Mouse (Mus musculus) left cerebral cortex, postnatal 4 days (tissue): ENCODE measurements around the gene Tas2r117. TPM values are rescaled to one million over a fixed set of nuclear protein-coding genes. Genes with fewer than 3 reads are reported as not detected.

Source experiments
- DNase-seq: peaks from one replicate; pipeline ENCODE4 v3.0.0-alpha.2; 2022
- intact Hi-C: fragments of 180-260 bp; cut with DNase I; formaldehyde crosslinking; loops from one replicate; pipeline ENCODE4 v1.15.1; 2025
- total RNA-seq, 2 experiments: library from RNA; stranded (reverse); gene quantifications; 2 replicates each; pipeline ENCODE4 v1.2.3; 2021

Tas2r117 gene
- total RNA-seq, result not detected

DNA sequence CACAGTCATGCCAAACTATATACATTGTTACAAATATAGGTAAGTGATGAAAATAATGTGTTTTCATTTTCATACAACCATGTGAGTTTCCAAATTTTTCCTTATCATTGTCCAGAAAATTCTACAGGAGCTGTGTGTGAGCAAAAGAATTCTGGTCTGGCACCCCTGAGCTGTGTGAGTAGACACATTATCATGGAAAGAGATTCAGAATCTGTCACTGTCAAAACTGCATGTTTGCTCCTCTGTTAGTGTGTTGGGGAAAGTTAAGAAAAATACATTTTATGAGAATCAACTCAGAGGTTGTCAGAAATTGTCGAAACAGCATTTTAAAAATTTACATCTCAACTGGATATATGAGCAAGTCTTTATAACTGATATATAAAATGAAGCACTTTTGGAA is at the start of gene Tas2r117:
TSS of gene Tas2r117 (plus strand) at position 301 of the 400 bp plus-strand sequence.
- intact Hi-C loops, result no loop called here
- no peak for DNase-seq

DNA sequence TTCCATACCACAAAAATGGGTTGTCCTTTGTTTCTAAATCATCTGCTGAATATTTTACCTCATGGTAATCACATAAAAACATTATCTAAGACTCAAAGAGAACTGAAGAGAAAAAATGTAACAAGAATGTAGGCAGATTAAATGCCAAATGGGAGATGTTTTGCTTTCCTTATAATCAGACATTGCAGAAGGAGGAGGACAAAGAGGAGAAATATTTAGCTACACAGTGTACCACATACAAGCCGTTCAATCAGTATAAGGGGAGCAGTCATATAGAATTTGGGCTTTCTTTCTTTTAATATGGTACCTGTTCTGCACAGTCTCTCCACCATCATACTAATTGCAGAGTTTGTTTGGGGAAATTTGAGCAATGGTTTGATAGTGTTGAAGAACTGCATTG is 48.2 kb upstream of the Tas2r117 start, which contains the start of gene Tas2r124:
TSS of gene Tas2r124 (plus strand) at position 301 of the 400 bp plus-strand sequence.
- DNase-seq, result no peak
- intact Hi-C loops, result no loop called here

DNA sequence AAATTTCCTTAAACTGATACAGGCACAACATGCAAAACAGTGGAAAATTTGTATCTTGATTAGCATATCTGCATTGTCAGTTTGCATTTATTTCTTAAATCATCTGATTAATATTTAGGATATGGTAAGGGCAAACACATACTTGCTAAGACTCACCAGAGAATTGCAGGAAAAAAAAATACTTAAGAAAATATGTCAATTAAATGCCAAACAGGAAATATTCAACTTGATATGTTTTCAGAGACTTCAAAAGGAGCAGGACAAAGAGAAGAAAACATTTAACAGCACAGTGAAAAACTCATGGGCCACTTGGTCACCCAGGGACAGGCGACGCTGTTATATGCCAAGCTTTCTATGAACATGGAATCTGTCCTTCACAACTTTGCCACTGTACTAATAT is 40.8 kb upstream of the Tas2r117 start, which contains the start of gene Tas2r102:
TSS of gene Tas2r102 (plus strand) at position 301 of the 400 bp plus-strand sequence.
- DNase-seq, result no peak
- intact Hi-C loops, result no loop called here

DNA sequence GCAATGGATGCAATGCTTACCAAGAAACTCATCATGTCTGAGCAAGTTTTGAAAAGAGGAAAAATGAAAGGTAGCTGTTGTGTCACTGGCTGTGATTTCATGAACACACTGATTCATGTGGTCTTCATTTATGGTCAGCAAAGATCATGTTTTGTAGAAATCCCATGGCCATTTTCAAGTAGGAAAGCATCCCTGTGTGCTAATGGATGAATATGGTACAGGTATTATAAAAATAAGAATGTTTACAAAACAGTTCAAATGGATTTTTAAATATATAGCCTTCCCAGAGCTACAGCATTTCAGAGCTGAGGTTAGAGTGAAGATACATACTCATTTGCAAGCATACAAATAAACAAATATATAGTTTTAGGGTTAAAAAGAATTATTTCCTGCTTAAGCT is 24.6 kb upstream of the Tas2r117 start, which contains the start of gene Tas2r136:
TSS of gene Tas2r136 (minus strand) at position 101 of the 400 bp plus-strand sequence.
- intact Hi-C loops, result no loop called here

DNA sequence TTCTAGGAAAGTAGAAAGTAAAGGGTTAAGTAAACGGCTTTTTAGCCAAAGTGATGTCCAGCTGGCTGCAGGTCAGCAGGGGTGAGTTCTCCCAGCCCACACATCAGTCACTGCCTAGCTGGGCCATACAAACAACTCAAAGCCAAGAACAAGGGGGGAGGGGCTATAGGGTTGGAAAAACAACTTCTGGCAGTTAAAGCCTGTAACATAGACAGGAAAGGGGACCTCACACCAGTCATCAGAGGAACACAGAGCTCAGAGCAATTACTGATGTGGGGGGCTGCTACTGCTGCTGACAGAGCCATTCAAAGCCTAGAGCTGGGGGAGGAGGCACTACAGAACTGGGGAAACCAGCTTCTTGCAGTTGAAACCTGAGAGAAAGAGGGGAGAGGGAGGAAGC is 7.2 kb upstream of the Tas2r117 start:
- intact Hi-C loops, result no loop called here
- DNase-seq, result no peak

More for the DNA sequence above, 24.6 kb upstream of the Tas2r117 start, which contains the start of gene Tas2r136:
- no peak for DNase-seq

DNA sequence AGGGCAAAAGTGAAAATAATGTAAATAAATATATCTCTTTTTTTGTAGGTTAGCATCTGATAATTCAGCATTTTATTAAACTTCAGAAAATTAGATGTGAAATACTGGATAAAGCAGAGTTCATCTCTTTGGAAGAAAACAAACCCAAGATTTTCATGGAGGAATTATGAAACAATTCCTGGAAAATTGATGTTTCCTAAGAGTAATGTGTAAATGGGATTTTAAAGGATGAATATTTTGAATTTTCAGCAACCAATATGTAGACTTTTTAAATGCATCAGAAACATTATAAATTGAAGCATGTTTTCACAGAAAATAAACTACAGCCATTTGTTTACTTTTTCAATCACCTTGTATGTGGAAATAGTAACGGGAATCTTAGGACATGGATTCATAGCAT is 44.2 kb downstream of the Tas2r117 start, which contains the start of gene Tas2r123:
TSS of gene Tas2r123 (plus strand) at position 301 of the 400 bp plus-strand sequence.
- DNase-seq, result no peak
- intact Hi-C loops, result no loop called here

Other genes starting within 250 kb of the Tas2r117 start
- not detected for gene Prh1, start 233.0 kb upstream of the Tas2r117 start, total RNA-seq
- not detected for gene Prp2, start 206.9 kb upstream of the Tas2r117 start, total RNA-seq
- not detected for gene A630073D07Rik, start 151.3 kb upstream of the Tas2r117 start, total RNA-seq
- not detected for gene Tas2r120, start 145.9 kb upstream of the Tas2r117 start, total RNA-seq
- gene Tas2r121, start 101.8 kb upstream of the Tas2r117 start, total RNA-seq, result not detected
- not detected for gene Tas2r122, start 90.9 kb upstream of the Tas2r117 start, total RNA-seq
- gene Tas2r115, start 64.8 kb upstream of the Tas2r117 start, total RNA-seq, result not detected
- gene Tas2r124, start 48.1 kb upstream of the Tas2r117 start, total RNA-seq, result not detected
- gene Tas2r102, start 40.7 kb upstream of the Tas2r117 start, total RNA-seq, result not detected
- gene Tas2r136, start 24.7 kb upstream of the Tas2r117 start, total RNA-seq, result not detected
- not detected for gene Tas2r123, start 44.3 kb downstream of the Tas2r117 start, total RNA-seq
- gene Tas2r116, start 52.6 kb downstream of the Tas2r117 start, total RNA-seq, result not detected
- not detected for gene Tas2r110, start 65.2 kb downstream of the Tas2r117 start, total RNA-seq
- gene Tas2r113, start 90.2 kb downstream of the Tas2r117 start, total RNA-seq, result not detected
- not detected for gene Tas2r125, start 106.8 kb downstream of the Tas2r117 start, total RNA-seq
- not detected for gene Tas2r129, start 148.3 kb downstream of the Tas2r117 start, total RNA-seq
- not detected for gene Tas2r131, start 155.1 kb downstream of the Tas2r117 start, total RNA-seq
- not detected for gene Tas2r109, start 178.1 kb downstream of the Tas2r117 start, total RNA-seq
- gene Tas2r103, start 234.3 kb downstream of the Tas2r117 start, total RNA-seq, result not detected